Mouse (Mus musculus) bone marrow, adult 2 months (tissue): ENCODE data around the gene March7. TPM values are rescaled to one million over a fixed set of nuclear protein-coding genes. Genes with fewer than 3 reads are reported as not detected.

Experiments used
- H3K27ac ChIP-seq: fragments of 200-500 bp; 2 replicates; pipeline ENCODE4 v1.5.1; 2012; ENCODE audit warnings: low read depth, mild to moderate bottlenecking, control low read depth, inconsistent platforms, low read length; ENCODE audit not compliant: control insufficient read depth, poor library complexity, insufficient read depth
- H3K4me1 ChIP-seq: fragments of 200-500 bp; 2 replicates; pipeline ENCODE4 v1.6.1; 2011; ENCODE audit warnings: low read length; ENCODE audit not compliant: control insufficient read depth, insufficient read depth
- H3K4me3 ChIP-seq: fragments of 200-500 bp; replicated peaks from 2 replicates; pipeline ENCODE3; 2011; ENCODE audit warnings: mild to moderate bottlenecking, low read depth, low read length, control low read depth; ENCODE audit not compliant: control insufficient read depth
- CTCF ChIP-seq: fragments of 200-500 bp; IDR thresholded peaks from 2 replicates; pipeline ENCODE4 v1.5.1; 2011; ENCODE audit warnings: low read length, control low read depth; ENCODE audit not compliant: control insufficient read depth, insufficient read depth
- POLR2A ChIP-seq: fragments of 200-500 bp; IDR thresholded peaks from 2 replicates; pipeline ENCODE4 v1.6.1; 2011; ENCODE audit warnings: low read depth, mild to moderate bottlenecking, control low read depth, low read length, borderline replicate concordance; ENCODE audit not compliant: control insufficient read depth
- WGBS: fragments of 180-500 bp; shearing (Covaris S2); methylation state at CpG from one replicate; pipeline ENCODE4 v1.1.7; 2018; 5-methylcytosine and 5-hydroxymethylcytosine counted together
- polyA plus RNA-seq: library from polyadenylated mRNA; stranded (reverse); fragments of >200 nt; gene quantifications from 2 replicates; pipeline ENCODE4 v1.2.4, GENCODE M21; 2011; ENCODE audit warnings: low replicate concordance; ENCODE audit not compliant: missing spikeins, insufficient read depth, insufficient read length

March7 gene
- polyA plus RNA-seq, 1 experiment: 28.5 TPM

- Histone ChIP-seq H3K4me1 (peaks cover 1% of the 10 kb centered on the region), H3K4me3 (no peak overlapping the region), H3K27ac (no peak overlapping the region)
- 85% methylated on average over 6 of the region's 6 CpGs for WGBS
- TF ChIP-seq POLR2A (no peak), CTCF (no peak)
Observed at GRCm38 (mm10) chr2:60221236-60221635, 11.5 kb downstream of the March7 start.

DNA sequence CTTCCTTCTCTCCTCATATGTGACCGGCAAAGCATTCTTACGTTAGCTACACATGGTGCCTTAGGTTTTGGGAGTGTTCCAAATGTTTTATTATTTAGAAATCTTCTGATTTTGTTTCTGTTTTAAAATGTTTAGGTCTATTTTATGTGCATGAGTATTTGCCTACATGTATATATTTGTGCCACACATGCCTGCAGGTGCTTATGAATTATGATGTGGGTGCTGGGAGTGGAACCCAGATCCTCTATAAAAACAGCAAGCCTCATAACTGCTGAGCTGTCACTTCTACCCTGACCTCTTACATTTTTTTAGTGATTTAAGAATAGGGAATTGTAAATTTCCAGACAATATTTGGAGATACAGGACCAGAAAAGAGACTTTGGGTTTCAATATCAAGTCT lies 12.3 kb downstream of the March7 start:
- Histone ChIP-seq H3K4me1 (peaks cover 1% of the 10 kb centered on the region), H3K27ac (no peak overlapping the region), H3K4me3 (no peak overlapping the region)
- WGBS: 78% methylated on average over 2 of the region's 2 CpGs
- no peak for TF ChIP-seq POLR2A
- no peak for TF ChIP-seq CTCF

DNA sequence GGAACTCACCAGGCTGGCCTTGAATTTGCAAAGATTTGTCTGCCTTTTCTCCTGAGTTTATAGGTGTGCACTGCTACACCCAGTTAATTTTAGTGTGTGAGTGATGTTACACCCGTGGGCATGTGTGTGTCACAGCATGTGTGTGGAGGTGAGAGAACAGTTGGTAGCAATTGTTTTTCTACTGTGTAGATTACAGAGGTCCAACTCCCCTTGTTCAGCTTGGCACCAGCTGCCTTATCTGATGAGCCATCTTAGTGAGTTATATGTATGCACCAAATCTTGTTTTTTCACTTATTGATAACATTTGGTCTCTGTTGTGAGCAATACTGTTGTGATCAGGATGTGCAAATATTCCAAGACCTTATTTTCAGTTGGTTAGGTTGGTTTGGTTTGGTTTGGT lies 13.8 kb downstream of the March7 start:
- peaks cover 1% of the 10 kb centered on the region for H3K4me1 ChIP-seq
- no peak overlapping the region for H3K4me3 ChIP-seq
- no peak overlapping the region for H3K27ac ChIP-seq
- 53% methylated on average over 1 of the region's 1 CpGs for WGBS
- no peak for TF ChIP-seq CTCF
- no peak for TF ChIP-seq POLR2A

GRCm38 (mm10) chr2:60228470-60228869 lies 18.8 kb downstream of the March7 start:
- 91% methylated on average over 1 of the region's 1 CpGs for WGBS
- no peaks in the 10 kb centered on the region for H3K4me1 ChIP-seq
- H3K4me3 ChIP-seq: no peak overlapping the region
- H3K27ac ChIP-seq: no peak overlapping the region
- TF ChIP-seq CTCF (no peak), POLR2A (no peak)

DNA sequence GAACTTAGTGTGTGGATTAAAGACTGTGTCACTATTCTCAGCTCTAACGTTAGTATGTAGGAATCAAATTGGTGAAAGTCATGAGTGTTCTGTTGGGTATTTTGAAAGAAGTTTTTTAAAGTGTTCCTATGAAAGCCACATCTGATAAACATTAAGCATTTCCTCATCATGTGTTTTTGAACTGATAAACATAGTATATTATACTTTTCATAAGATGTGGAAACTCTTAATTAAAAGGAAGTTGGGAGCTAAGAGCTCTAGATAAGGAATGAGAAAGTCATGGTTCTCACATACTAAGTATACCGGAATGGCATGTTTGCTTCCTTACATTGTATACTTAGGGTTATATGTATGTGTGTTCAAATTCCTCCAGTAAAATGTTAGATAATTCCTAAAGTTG lies 20.7 kb downstream of the March7 start:
- Histone ChIP-seq H3K27ac (no peak overlapping the region), H3K4me1 (no peaks in the 10 kb centered on the region), H3K4me3 (no peak overlapping the region)
- no peak for TF ChIP-seq POLR2A
- TF ChIP-seq CTCF: no peak
- 67% methylated on average over 2 of the region's 2 CpGs for WGBS

DNA sequence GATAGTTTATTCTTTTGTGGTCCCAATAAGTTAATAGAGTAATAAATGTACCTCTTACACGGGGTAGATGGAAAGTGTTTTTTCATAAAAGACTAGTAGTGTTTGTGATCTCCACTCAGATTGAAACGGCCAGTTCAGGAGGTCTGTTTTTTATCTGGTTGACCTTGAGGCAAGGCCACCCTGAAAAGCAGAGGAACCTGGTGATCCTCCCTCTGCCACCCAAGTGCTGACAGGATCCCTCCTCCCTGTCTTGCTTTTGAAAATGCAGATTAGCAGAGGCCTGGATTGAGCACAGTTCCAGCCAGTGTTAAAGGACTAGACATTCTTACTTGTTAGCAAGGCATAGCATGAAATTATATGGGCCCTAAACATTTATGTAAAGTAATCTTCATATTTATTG lies 23.5 kb downstream of the March7 start:
- Histone ChIP-seq H3K27ac (no peak overlapping the region), H3K4me1 (no peaks in the 10 kb centered on the region), H3K4me3 (no peak overlapping the region)
- 73% methylated on average over 2 of the region's 2 CpGs for WGBS
- TF ChIP-seq POLR2A (no peak), CTCF (no peak)

- TF ChIP-seq POLR2A (no peak), CTCF (no peak)
- WGBS: 84% methylated on average over 7 of the region's 7 CpGs
- no peaks in the 10 kb centered on the region for H3K4me1 ChIP-seq
- H3K4me3 ChIP-seq: no peak overlapping the region
- H3K27ac ChIP-seq: no peak overlapping the region
Observed at GRCm38 (mm10) chr2:60234506-60234905, 24.8 kb downstream of the March7 start.

DNA sequence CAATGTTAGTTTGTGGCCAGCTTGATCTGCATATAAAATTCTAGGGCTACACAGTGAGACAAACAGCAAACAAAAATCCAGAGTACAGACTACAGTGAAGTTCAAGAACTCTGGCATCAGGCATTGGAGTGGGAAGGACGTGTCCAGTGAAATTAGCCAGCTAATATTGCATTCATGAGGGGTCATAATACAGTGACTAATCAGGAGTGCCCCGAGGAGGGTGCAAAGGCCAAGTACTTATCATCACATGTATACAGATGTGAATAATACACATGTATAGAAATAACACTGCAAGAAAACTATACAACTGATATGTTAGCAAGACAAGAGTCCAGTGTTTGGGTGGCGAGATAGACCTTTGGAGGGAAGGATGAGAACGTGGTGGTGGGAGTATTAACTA lies 43.1 kb downstream of the March7 start:
- 90% methylated on average over 4 of the region's 4 CpGs for WGBS
- TF ChIP-seq POLR2A (no peak), CTCF (no peak)

GRCm38 (mm10) chr2:60253506-60253905 lies 43.8 kb downstream of the March7 start:
- no peak overlapping the region for H3K27ac ChIP-seq
- H3K4me3 ChIP-seq: no peak overlapping the region
- TF ChIP-seq CTCF (no peak), POLR2A (no peak)
- H3K4me1 ChIP-seq: no peaks in the 10 kb centered on the region

More for the DNA sequence above, 43.1 kb downstream of the March7 start:
- Histone ChIP-seq H3K27ac (no peak overlapping the region), H3K4me3 (no peak overlapping the region), H3K4me1 (no peaks in the 10 kb centered on the region)
